Mouse (Mus musculus): ENCODE measurements around the gene Mphosph6.
A peak's percentile ranks its signal among the peaks of the same experiment; 100 is the strongest.

The Mphosph6 gene

DNA sequence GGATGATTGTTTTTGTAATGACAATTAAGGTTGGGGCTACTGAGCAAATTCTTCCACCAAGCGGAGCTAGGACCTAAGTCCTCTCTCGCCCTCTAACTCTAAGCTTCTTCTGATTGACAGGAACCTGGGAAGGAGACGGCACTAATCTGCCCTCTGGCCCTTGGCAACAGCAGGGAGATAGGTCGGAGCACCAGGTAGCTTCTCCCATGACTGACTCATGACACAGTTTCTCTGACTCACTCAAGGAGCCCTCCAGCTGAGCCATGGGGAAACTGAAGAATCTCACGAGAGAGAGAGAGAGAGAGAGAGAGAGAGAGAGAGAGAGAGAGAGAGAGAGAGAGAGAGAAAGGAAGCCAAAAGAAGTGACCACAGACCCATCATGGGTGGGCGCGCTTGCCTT, 32.8 kb downstream of the Mphosph6 start:
- no peak for DNase-seq (ENCODE audit: low spot score)

DNA sequence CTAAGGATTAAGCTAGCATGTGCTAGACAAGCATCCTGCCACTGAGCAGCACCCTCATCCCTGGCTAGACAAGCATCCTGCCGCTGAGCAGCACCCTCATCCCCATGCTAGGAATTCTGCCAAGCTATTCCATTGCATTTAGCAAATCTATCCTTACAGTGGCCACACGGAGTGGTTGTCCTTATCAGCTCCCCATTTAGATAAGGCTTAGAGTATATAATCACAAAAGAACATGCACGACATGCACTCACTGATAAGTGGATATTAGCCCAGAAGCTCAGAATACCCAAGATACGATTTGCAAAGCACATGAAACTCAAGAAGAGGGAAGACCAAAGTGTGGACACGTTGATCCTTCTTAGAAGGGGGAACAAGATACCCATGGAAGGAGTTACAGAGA, 35.8 kb downstream of the Mphosph6 start:
- DNase-seq (ENCODE audit: low spot score) = no peak

GRCm38 (mm10) chr8:117764625-117765024, 37.1 kb downstream of the Mphosph6 start:
- DNase-seq (ENCODE audit: low spot score) = no peak

- no peak for DNase-seq (ENCODE audit: low spot score)
Observed at GRCm38 (mm10) chr8:117762776-117763175, 39.0 kb downstream of the Mphosph6 start.

DNA sequence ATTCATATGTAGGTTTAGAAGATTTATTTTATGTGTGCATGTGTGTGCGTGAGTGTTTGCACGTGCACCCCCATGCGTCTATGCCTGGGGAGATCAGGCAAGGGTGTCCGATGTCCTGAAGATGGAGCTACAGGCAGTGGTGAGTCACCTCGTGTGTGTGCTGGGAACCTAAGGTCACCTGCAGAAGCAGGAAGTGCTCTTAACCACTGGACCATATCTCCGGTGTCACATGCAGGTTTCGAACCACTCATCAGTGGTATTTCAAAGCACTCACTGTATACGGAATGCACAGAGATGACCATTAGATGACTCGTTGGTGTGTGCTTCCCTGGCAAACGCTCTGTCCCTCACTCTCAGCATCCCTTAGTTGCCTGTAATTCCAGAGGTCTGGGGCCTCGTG, 43.8 kb downstream of the Mphosph6 start:
- no peak for DNase-seq (ENCODE audit: low spot score)

DNA sequence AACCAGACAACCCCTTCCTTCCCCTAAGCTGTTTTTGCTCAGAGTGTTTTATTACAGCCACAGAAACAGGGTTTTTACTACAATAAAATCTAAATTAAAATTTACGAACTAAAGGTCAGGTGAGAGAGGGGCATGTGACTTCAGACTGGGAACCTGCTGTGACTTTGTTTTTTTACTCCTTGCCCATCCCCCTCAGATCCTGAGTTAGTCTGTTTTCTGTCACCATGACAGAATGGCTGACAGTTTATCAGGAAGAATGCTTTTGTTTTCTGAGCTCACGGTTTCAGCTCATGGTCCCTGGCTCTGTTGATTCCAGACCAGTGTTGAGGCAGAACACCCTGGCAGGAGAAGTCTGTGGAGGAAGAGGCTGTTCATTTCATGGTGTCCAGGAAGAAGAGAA, 52.3 kb downstream of the Mphosph6 start:
- DNase-seq (ENCODE audit: low spot score) = no peak

DNA sequence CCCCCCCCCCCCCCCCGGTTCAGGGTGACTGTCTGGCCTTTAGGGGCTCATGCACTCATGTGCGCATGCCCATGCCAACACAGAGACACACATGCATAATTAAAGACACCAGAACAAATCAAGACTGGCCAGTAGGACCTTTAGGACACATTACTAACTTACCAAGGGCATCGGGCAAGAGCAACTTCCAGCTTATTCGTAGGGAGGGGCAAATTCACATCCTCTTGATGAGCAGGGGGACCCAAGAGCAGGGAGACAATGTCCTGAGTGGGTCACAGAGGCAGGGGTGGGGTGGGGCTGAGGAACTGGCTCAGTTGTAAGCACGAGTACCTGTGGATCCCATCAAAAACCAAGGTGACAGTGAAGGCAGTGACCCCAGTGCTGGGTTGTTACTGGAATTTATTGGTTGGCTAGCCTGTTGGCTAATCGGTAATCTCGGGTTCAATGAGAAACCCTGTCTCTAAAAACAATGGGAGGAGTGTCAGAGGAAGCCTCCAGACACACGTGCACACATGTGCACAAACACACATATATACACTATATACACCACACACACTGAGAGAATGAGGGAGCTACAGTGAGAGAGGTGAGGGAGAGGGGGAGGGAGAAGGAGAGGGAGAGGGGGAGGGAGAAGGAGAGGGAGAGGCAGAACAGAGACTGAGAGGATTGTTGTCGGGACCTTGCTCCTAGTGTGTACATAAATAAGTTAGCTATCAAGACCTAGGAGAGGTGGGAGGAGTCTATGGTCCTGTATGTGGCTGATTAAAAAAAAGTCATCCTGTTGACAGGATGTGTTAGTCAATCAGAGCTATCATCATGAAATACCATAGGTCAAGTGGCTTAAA, 53.6 kb downstream of the Mphosph6 start:
- DNase-seq (ENCODE audit: low spot score) = no peak

GRCm38 (mm10) chr8:117747428-117747827, 54.3 kb downstream of the Mphosph6 start:
- no peak for DNase-seq (ENCODE audit: low spot score)

- no peak for DNase-seq (ENCODE audit: low spot score)
Observed at GRCm38 (mm10) chr8:117746651-117747050, 55.1 kb downstream of the Mphosph6 start.

- DNase-seq (ENCODE audit: low spot score) = peak; percentile 63
Observed at GRCm38 (mm10) chr8:117742431-117743012, 59.2 kb downstream of the Mphosph6 start.
